Mouse (Mus musculus) intestine, embryonic 16.5 days (tissue): ENCODE results near the gene Emp2. TPM values are rescaled to one million over a fixed set of nuclear protein-coding genes. Genes with fewer than 3 reads are reported as not detected.

Experiments used
- ATAC-seq: fragments of 200-750 bp; cut with Nextera tagmentation; 2 replicates; pipeline ENCODE4 v1.8.0; 2017; ENCODE audit warnings: moderate TSS enrichment, moderate library complexity
- H3K27ac ChIP-seq: fragments of 300-500 bp; sonication (generic); 2 replicates; pipeline ENCODE4 v1.5.1; 2014; ENCODE audit warnings: mild to moderate bottlenecking, low read length
- H3K27me3 ChIP-seq: fragments of 300-500 bp; sonication (generic); replicated peaks from 2 replicates; pipeline ENCODE4 v1.6.1; 2014; ENCODE audit warnings: low read length, control low read depth, mixed read lengths; ENCODE audit not compliant: control insufficient read depth, insufficient read depth
- H3K36me3 ChIP-seq: fragments of 300-500 bp; sonication (generic); 2 replicates; pipeline ENCODE4 v1.6.1; 2014; ENCODE audit warnings: low read length, control low read depth; ENCODE audit not compliant: control insufficient read depth, insufficient read depth
- H3K4me1 ChIP-seq: fragments of 300-500 bp; sonication (generic); 2 replicates; pipeline ENCODE4 v1.6.1; 2014; ENCODE audit warnings: low read length, control low read depth, mixed read lengths; ENCODE audit not compliant: control insufficient read depth, insufficient read depth
- H3K4me2 ChIP-seq: fragments of 300-500 bp; sonication (generic); 2 replicates; pipeline ENCODE4 v1.6.1; 2014; ENCODE audit warnings: low read depth, low read length, control low read depth
- H3K4me3 ChIP-seq: fragments of 300-500 bp; sonication (generic); 2 replicates; pipeline ENCODE4 v1.5.1; 2014; ENCODE audit warnings: mild to moderate bottlenecking, low read length
- H3K9ac ChIP-seq: fragments of 300-500 bp; sonication (generic); 2 replicates; pipeline ENCODE4 v1.6.1; 2014; ENCODE audit warnings: low read depth, low read length
- H3K9me3 ChIP-seq: fragments of 300-500 bp; sonication (generic); 2 replicates; pipeline ENCODE4 v1.6.1; 2016; ENCODE audit warnings: low read length, control low read depth; ENCODE audit not compliant: control insufficient read depth
- WGBS: fragments of 180-500 bp; shearing (Covaris S2); extraction: QIAGEN DNeasy Blood & Tissue Kit; methylation state at CpG from one replicate; pipeline ENCODE4 v1.1.7; 2014; 5-methylcytosine and 5-hydroxymethylcytosine counted together
- polyA plus RNA-seq: library from polyadenylated mRNA; unstranded; fragments of >200 nt; fragmentation: Nextera tagmentation; extraction: Ambion mirVana; gene quantifications from 2 replicates; pipeline ENCODE4 v1.2.1, GENCODE M21; 2015

Gene Emp2
- 18.5 and 19.3 TPM in 2 replicates for polyA plus RNA-seq

DNA sequence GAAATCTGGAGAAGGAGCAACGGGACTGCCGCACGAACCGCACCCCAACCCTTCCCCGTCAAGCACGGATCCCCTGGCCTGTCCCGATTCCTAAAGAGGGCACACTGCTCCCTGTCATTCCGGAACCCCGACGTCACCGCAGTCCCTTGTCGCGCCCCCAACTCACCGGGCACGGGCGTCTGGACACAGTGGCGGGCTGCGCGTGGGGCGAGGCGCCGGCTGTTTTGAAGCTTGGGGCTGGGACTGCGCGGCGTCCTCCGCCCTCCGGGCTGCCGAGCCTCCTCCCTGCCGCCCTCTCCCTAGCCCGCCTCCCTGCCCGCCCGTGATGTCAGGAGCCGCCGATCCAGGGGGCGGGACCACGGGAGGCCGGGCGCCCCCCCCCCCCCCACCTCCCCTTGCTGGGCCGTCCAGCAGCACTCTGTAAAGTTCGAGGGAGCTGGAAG is at the start of gene Emp2:
Gene Emp2 (minus strand): TSS at position 323 of the 443 bp plus-strand sequence.
- H3K27ac ChIP-seq: no peak within 1 kb of the TSS
- peaks cover 18% of the 10 kb centered on the region for H3K4me1 ChIP-seq
- peak within 1 kb of the TSS; percentile 90 for H3K4me2 ChIP-seq
- peak within 1 kb of the TSS; percentile 62 for H3K4me3 ChIP-seq
- peak; percentile 89 for ATAC-seq
- WGBS: 1% methylated on average over 30 of the region's 40 CpGs
- H3K9me3 ChIP-seq: no peaks in the 10 kb centered on the region
- no peaks in the 10 kb centered on the region; the same call in 1 of the 2 replicates for H3K27me3 ChIP-seq
- H3K9ac ChIP-seq: peak within 1 kb of the TSS; percentile 77
- no peaks in the 10 kb centered on the region for H3K36me3 ChIP-seq

DNA sequence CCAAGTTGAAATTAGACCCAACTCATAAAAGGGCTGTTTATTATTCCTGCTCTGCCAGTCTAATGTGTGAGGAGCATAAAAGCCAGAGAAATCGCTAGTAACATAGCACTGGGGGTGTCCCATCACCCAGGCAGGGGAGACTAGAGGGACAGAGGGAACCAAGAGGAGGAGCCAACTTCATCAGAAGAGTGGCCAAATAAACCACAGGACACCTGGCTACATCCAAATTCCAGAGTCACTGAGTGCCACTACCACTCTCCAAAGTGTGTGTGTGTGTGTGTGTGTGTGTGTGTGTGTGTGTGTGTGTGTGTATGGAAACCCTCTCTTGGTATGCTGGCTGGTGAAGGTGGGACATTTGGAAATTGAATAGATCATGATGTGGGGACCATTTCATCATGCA is 49.3 kb upstream of the Emp2 start:
- 42% methylated on average over 1 of the region's 1 CpGs for WGBS
- H3K4me1 ChIP-seq: peaks cover 8% of the 10 kb centered on the region; the same call in 1 of the 2 replicates
- no peak overlapping the region for H3K9ac ChIP-seq
- no peaks in the 10 kb centered on the region for H3K36me3 ChIP-seq
- no peak for ATAC-seq
- H3K9me3 ChIP-seq: no peaks in the 10 kb centered on the region
- no peak overlapping the region for H3K27ac ChIP-seq
- H3K4me3 ChIP-seq: no peak overlapping the region
- no peaks in the 10 kb centered on the region for H3K27me3 ChIP-seq
- no peak overlapping the region for H3K4me2 ChIP-seq

DNA sequence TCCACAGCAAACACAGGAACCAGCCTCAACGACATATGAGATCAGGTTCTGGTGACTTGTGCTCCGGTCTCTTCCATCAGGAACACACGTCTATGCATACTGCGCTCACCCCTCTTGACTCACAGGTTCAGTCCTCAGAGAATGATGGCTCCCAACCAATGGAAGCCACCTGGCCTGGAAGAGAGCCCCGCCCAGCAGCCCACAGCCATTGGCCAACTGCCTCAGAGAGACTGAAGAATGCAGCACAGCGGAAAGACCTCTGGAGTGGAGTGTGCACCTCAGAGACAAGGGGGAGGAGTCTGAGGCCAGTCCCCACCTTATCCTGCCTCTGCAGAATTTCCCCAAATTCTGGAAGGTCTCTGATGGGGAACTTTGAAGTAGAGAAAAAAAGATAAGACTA is 45.5 kb upstream of the Emp2 start:
- no peaks in the 10 kb centered on the region for H3K36me3 ChIP-seq
- ATAC-seq: no peak
- no peak overlapping the region for H3K9ac ChIP-seq
- no peaks in the 10 kb centered on the region for H3K27me3 ChIP-seq
- no peak overlapping the region for H3K27ac ChIP-seq
- H3K4me3 ChIP-seq: no peak overlapping the region
- no peak overlapping the region for H3K4me2 ChIP-seq
- WGBS: 83% methylated on average over 6 of the region's 6 CpGs
- peaks cover 7% of the 10 kb centered on the region; the same call in 1 of the 2 replicates for H3K4me1 ChIP-seq
- no peaks in the 10 kb centered on the region for H3K9me3 ChIP-seq

DNA sequence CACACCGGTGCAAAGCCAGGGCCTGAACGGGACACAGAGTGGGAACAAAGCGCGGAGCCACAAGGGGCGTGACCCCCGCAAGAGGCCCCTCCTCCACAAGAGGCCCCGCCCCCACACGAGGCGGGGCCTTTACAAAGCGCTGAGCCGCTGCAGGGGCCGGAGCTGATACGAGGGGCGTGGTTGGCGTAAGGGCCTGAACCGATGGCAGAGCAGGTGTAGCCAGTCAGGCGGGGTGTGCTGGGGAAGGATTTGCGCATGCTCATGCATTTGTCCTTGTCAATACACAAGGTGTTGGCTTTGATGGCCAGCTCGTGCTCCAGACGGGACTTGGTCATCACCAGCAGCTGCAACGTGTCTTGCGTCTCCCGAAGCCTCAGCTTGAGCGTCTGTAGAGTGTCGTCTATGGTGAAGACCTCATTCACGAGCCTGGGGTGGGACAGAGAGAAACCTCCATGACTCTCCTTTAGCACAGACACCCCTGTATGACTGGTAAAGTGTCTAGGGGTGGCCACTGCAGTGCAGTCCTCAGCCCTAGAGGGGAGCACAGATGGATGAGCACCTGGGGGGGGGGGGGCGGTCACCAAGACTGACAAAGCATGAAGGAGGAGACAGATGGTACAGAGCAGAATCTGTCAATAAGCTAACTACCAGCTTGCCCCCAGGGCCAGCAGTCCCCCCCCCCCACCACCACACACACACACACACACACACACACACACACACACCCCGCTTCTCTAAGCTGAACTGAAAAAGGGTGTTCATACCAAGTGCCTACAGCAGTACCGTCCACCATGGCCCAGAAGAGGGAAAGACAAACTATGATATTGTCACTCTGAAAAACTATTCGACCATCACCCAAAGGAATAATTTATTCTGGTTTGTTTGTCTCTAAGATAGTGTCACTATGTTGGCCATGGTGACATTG is 44.5 kb upstream of the Emp2 start:
- peak; percentile 98 for ATAC-seq
- H3K27ac ChIP-seq: no peak overlapping the region
- WGBS: 15% methylated on average over 30 of the region's 30 CpGs

DNA sequence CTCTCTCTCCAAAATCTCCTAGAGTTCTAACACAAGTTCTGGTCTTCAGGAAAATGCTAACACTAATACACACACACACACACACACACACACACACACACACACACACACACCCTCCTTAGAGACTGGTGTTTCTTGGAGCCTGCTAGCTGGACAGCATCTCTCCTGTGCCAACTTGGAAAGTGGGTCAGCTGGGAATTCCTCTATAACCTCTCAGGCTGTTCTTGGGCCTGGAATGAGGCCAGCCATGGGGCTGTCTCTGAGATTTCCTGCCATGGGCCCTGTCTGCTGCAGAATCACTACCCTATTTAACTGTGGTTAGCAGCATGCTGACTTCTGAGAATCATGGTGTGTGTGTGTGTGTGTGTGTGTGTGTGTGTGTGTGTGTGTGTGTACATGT is 41.2 kb upstream of the Emp2 start:
- ATAC-seq: no peak
- Histone ChIP-seq H3K27me3 (no peaks in the 10 kb centered on the region), H3K4me1 (peaks cover 7% of the 10 kb centered on the region; the same call in 1 of the 2 replicates), H3K27ac (no peak overlapping the region), H3K4me3 (no peak overlapping the region), H3K36me3 (no peaks in the 10 kb centered on the region), H3K9me3 (no peaks in the 10 kb centered on the region), H3K4me2 (no peak overlapping the region), H3K9ac (no peak overlapping the region)

More for the DNA sequence above, 44.5 kb upstream of the Emp2 start:
- H3K4me1 ChIP-seq: peaks cover 7% of the 10 kb centered on the region; the same call in 1 of the 2 replicates
- H3K36me3 ChIP-seq: no peaks in the 10 kb centered on the region
- H3K4me2 ChIP-seq: peak overlapping the region; percentile 44
- H3K9ac ChIP-seq: 0 out of 2 replicates have a peak overlapping the region, but pooled peaks have one; percentile 33
- H3K4me3 ChIP-seq: peak overlapping the region; percentile 19; the same call in 1 of the 2 replicates
- no peaks in the 10 kb centered on the region for H3K27me3 ChIP-seq
- no peaks in the 10 kb centered on the region for H3K9me3 ChIP-seq

DNA sequence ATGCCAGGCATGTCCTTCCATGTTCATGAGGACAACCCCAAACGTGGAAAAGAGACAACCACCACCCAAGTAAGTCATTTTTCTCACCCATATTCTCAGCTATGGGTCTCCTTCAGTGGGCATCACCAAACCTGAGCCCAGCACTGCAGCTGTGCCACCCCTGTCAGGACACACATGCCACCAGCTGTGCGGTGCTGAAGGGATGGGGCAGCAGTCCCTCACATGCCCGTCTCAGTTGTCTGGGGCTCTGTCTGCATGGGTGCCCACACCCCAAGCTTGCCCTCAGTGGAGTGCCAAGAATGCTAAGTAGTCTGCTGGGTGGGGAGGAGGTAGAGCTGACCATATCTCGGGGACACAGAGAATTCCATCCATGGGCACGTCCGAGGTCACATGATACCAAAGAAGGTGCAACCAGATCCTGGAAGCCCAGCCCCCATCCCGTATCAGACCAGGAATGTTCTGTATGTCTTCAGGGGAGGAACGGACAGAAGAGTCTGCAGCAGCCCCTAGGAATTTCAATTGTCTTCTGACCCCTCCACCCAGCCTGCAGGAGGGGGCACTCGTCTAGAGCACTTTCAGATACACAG is 37.4 kb upstream of the Emp2 start:
- H3K27ac ChIP-seq: no peak overlapping the region
- H3K4me3 ChIP-seq: no peak overlapping the region
- no peak for ATAC-seq
- no peak overlapping the region for H3K9ac ChIP-seq
- no peak overlapping the region for H3K4me2 ChIP-seq
- H3K27me3 ChIP-seq: no peaks in the 10 kb centered on the region
- WGBS: 49% methylated on average over 9 of the region's 9 CpGs
- H3K4me1 ChIP-seq: peaks cover 8% of the 10 kb centered on the region
- H3K36me3 ChIP-seq: no peaks in the 10 kb centered on the region
- no peaks in the 10 kb centered on the region for H3K9me3 ChIP-seq

DNA sequence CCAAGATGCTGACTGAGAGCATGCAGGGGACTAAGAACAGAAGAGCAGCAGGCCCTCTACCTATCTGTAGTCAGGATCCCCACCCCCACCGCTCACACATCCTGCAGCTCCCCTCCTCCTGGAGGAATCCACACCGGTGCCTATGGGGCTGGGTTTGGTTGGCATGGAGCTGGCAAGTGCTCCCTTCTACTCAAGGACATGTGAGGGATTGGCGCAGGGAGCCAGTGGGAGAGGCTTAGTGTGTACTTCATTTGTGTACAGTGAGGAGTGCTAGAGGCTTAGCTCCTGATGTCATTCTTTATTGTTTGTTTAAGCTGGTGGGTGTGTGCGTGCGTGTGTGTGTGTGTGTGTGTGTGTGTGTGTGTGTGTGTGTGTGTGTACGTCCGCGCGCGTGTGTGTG is 36.1 kb upstream of the Emp2 start:
- 54% methylated on average over 8 of the region's 10 CpGs for WGBS
- Histone ChIP-seq H3K27ac (peak overlapping the region; percentile 50), H3K9ac (no peak overlapping the region), H3K27me3 (no peaks in the 10 kb centered on the region), H3K4me1 (peaks cover 8% of the 10 kb centered on the region), H3K4me2 (no peak overlapping the region), H3K36me3 (no peaks in the 10 kb centered on the region), H3K9me3 (no peaks in the 10 kb centered on the region), H3K4me3 (no peak overlapping the region)
- ATAC-seq: peak; percentile 88

DNA sequence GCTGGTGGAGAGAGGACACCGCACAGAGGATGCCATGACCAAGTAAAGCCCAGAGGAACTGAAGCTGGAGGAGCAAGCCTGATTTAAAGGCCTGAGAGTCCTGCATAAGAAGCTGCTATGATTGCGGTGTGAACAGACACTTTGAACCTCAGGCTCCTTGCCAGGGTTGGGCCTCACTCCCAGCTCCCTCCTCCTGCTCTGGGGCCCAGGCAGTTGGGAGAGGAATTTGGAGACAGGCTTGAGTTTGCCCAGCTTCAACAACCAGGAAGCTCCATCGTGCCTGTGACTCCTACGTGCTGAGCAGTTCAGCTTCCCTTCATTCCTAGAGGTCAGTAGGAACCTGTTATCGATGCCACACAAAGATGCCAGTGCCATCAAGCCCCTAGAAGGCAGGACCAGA is 35.7 kb upstream of the Emp2 start:
- Histone ChIP-seq H3K27ac (peak overlapping the region; percentile 50), H3K36me3 (no peaks in the 10 kb centered on the region), H3K4me3 (no peak overlapping the region), H3K9me3 (no peaks in the 10 kb centered on the region), H3K4me2 (no peak overlapping the region), H3K9ac (no peak overlapping the region), H3K27me3 (no peaks in the 10 kb centered on the region), H3K4me1 (peaks cover 8% of the 10 kb centered on the region)
- ATAC-seq: peak; percentile 84
- 46% methylated on average over 5 of the region's 5 CpGs for whole genome bisulfite sequencing

DNA sequence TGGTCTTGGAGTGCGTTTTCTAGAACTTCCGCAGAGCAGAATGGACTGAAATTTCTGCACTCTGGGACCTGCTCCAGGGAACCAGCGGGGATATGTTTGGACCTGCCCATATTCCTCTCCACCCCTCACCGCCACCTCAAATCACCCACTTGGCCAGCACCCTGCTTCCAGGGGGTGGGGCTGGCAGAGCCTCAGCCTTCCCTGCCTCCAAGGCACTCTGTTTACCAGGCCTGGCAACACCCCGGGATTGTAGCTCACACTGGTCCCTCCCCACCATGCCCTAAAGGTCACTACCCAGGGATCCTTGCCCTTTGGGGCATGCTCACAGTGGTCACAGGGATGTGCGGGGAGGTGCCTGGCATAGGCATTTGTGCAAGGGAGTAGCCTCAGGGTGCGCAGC is 33.8 kb upstream of the Emp2 start:
- H3K4me1 ChIP-seq: peaks cover 8% of the 10 kb centered on the region
- 84% methylated on average over 7 of the region's 7 CpGs for WGBS
- no peak overlapping the region for H3K27ac ChIP-seq
- no peak overlapping the region for H3K4me2 ChIP-seq
- no peak for ATAC-seq
- H3K27me3 ChIP-seq: no peaks in the 10 kb centered on the region
- no peaks in the 10 kb centered on the region for H3K9me3 ChIP-seq
- no peaks in the 10 kb centered on the region for H3K36me3 ChIP-seq
- H3K9ac ChIP-seq: no peak overlapping the region
- H3K4me3 ChIP-seq: no peak overlapping the region
